Mouse (Mus musculus): ENCODE results near the gene Coq10b. TPM values are rescaled to one million over a fixed set of nuclear protein-coding genes. Genes with fewer than 3 reads are reported as not detected.
"Not testable (repeated sequence)": the region's sequence is repeated elsewhere in the genome, so short reads cannot be mapped to it uniquely, and the experiment has no call there.

The Coq10b gene
- polyA plus RNA-seq, 1 experiment, result 21.2 TPM

GRCm38 (mm10) chr1:55051671-55052070, 899 bp upstream of the Coq10b start:
- no peaks in the 10 kb centered on the region for H3K36me3 ChIP-seq (ENCODE audit: control insufficient read depth, insufficient read depth, low read length, poor library complexity, severe bottlenecking)
- no peaks in the 10 kb centered on the region for H3K9me3 ChIP-seq (replicated peaks; ENCODE audit: control insufficient read depth, insufficient read depth, low read length, poor library complexity, severe bottlenecking)
- no peak overlapping the region for H3K27ac ChIP-seq (ENCODE audit: insufficient read depth, low read length)
- no peaks in the 10 kb centered on the region for H3K4me1 ChIP-seq (ENCODE audit: control insufficient read depth, insufficient read depth, low read length)
- TF ChIP-seq POLR2A (IDR thresholded peaks at IDR 0.05; ENCODE audit: insufficient read depth, low read length) (no peak), CTCF (IDR thresholded peaks at IDR 0.05; ENCODE audit: low read depth, low read length) (no peak), EP300 (IDR thresholded peaks at IDR 0.05; ENCODE audit: insufficient read depth, low read depth, low read length) (no peak)
- H3K27me3 ChIP-seq (ENCODE audit: control insufficient read depth, insufficient read depth, low read length, poor library complexity, severe bottlenecking), result no peaks in the 10 kb centered on the region
- H3K4me3 ChIP-seq (ENCODE audit: low read depth, low read length), result no peak overlapping the region
- H3K9ac ChIP-seq (ENCODE audit: low read depth, poor library complexity, severe bottlenecking), result no peak overlapping the region

GRCm38 (mm10) chr1:55053005-55053404, 435 bp downstream of the Coq10b start:
- H3K27ac ChIP-seq (ENCODE audit: insufficient read depth, low read length), result no peak overlapping the region
- TF ChIP-seq EP300 (IDR thresholded peaks at IDR 0.05; ENCODE audit: insufficient read depth, low read depth, low read length) (no peak), POLR2A (IDR thresholded peaks at IDR 0.05; ENCODE audit: insufficient read depth, low read length) (no peak), CTCF (IDR thresholded peaks at IDR 0.05; ENCODE audit: low read depth, low read length) (no peak)

GRCm38 (mm10) chr1:55053596-55053995, 1.0 kb downstream of the Coq10b start:
- TF ChIP-seq EP300 (IDR thresholded peaks at IDR 0.05; ENCODE audit: insufficient read depth, low read depth, low read length), result no peak
- TF ChIP-seq CTCF (IDR thresholded peaks at IDR 0.05; ENCODE audit: low read depth, low read length), result no peak
- no peak for TF ChIP-seq POLR2A (IDR thresholded peaks at IDR 0.05; ENCODE audit: insufficient read depth, low read length)
- Histone ChIP-seq H3K27me3 (ENCODE audit: control insufficient read depth, insufficient read depth, low read length, poor library complexity, severe bottlenecking) (no peaks in the 10 kb centered on the region), H3K27ac (ENCODE audit: insufficient read depth, low read length) (no peak overlapping the region), H3K9me3 (replicated peaks; ENCODE audit: control insufficient read depth, insufficient read depth, low read length, poor library complexity, severe bottlenecking) (no peaks in the 10 kb centered on the region), H3K36me3 (ENCODE audit: control insufficient read depth, insufficient read depth, low read length, poor library complexity, severe bottlenecking) (no peaks in the 10 kb centered on the region), H3K4me3 (ENCODE audit: low read depth, low read length) (no peak overlapping the region), H3K4me1 (ENCODE audit: control insufficient read depth, insufficient read depth, low read length) (peaks cover 2% of the 10 kb centered on the region), H3K9ac (ENCODE audit: low read depth, poor library complexity, severe bottlenecking) (peak overlapping the region; percentile 80)

More at GRCm38 (mm10) chr1:55053005-55053404, 435 bp downstream of the Coq10b start:
- H3K9ac ChIP-seq (ENCODE audit: low read depth, poor library complexity, severe bottlenecking), result peak overlapping the region; percentile 80
- H3K9me3 ChIP-seq (replicated peaks; ENCODE audit: control insufficient read depth, insufficient read depth, low read length, poor library complexity, severe bottlenecking), result no peaks in the 10 kb centered on the region
- no peaks in the 10 kb centered on the region for H3K27me3 ChIP-seq (ENCODE audit: control insufficient read depth, insufficient read depth, low read length, poor library complexity, severe bottlenecking)
- H3K36me3 ChIP-seq (ENCODE audit: control insufficient read depth, insufficient read depth, low read length, poor library complexity, severe bottlenecking), result no peaks in the 10 kb centered on the region
- peak overlapping the region; percentile 60 for H3K4me3 ChIP-seq (ENCODE audit: low read depth, low read length)
- peaks cover 2% of the 10 kb centered on the region for H3K4me1 ChIP-seq (ENCODE audit: control insufficient read depth, insufficient read depth, low read length)

- H3K9ac ChIP-seq (ENCODE audit: low read depth, poor library complexity, severe bottlenecking), result no peak overlapping the region
- H3K36me3 ChIP-seq (ENCODE audit: control insufficient read depth, insufficient read depth, low read length, poor library complexity, severe bottlenecking), result no peaks in the 10 kb centered on the region
- no peaks in the 10 kb centered on the region for H3K9me3 ChIP-seq (replicated peaks; ENCODE audit: control insufficient read depth, insufficient read depth, low read length, poor library complexity, severe bottlenecking)
- TF ChIP-seq EP300 (IDR thresholded peaks at IDR 0.05; ENCODE audit: insufficient read depth, low read depth, low read length) (no peak), POLR2A (IDR thresholded peaks at IDR 0.05; ENCODE audit: insufficient read depth, low read length) (no peak), CTCF (IDR thresholded peaks at IDR 0.05; ENCODE audit: low read depth, low read length) (no peak)
- peaks cover 2% of the 10 kb centered on the region for H3K4me1 ChIP-seq (ENCODE audit: control insufficient read depth, insufficient read depth, low read length)
- H3K27me3 ChIP-seq (ENCODE audit: control insufficient read depth, insufficient read depth, low read length, poor library complexity, severe bottlenecking), result no peaks in the 10 kb centered on the region
- H3K27ac ChIP-seq (ENCODE audit: insufficient read depth, low read length), result no peak overlapping the region
- no peak overlapping the region for H3K4me3 ChIP-seq (ENCODE audit: low read depth, low read length)
Measured at GRCm38 (mm10) chr1:55055322-55056115, 2.9 kb downstream of the Coq10b start.

- not testable (repeated sequence) for H3K27ac ChIP-seq (ENCODE audit: insufficient read depth, low read length); H3K9me3 ChIP-seq (replicated peaks; ENCODE audit: control insufficient read depth, insufficient read depth, low read length, poor library complexity, severe bottlenecking); H3K4me3 ChIP-seq (ENCODE audit: low read depth, low read length); H3K27me3 ChIP-seq (ENCODE audit: control insufficient read depth, insufficient read depth, low read length, poor library complexity, severe bottlenecking); H3K9ac ChIP-seq (ENCODE audit: low read depth, poor library complexity, severe bottlenecking); H3K4me1 ChIP-seq (ENCODE audit: control insufficient read depth, insufficient read depth, low read length); H3K36me3 ChIP-seq (ENCODE audit: control insufficient read depth, insufficient read depth, low read length, poor library complexity, severe bottlenecking)
Measured at GRCm38 (mm10) chr1:55058383-55058782, 5.8 kb downstream of the Coq10b start.

GRCm38 (mm10) chr1:55061099-55061498, 8.5 kb downstream of the Coq10b start:
- H3K36me3 ChIP-seq (ENCODE audit: control insufficient read depth, insufficient read depth, low read length, poor library complexity, severe bottlenecking), result peaks cover 8% of the 10 kb centered on the region

More at GRCm38 (mm10) chr1:55061099-55061498, 8.5 kb downstream of the Coq10b start:
- Histone ChIP-seq H3K4me3 (ENCODE audit: low read depth, low read length) (no peak overlapping the region), H3K27me3 (ENCODE audit: control insufficient read depth, insufficient read depth, low read length, poor library complexity, severe bottlenecking) (no peaks in the 10 kb centered on the region), H3K4me1 (ENCODE audit: control insufficient read depth, insufficient read depth, low read length) (peaks cover 2% of the 10 kb centered on the region), H3K9me3 (replicated peaks; ENCODE audit: control insufficient read depth, insufficient read depth, low read length, poor library complexity, severe bottlenecking) (no peaks in the 10 kb centered on the region), H3K27ac (ENCODE audit: insufficient read depth, low read length) (no peak overlapping the region), H3K9ac (ENCODE audit: low read depth, poor library complexity, severe bottlenecking) (no peak overlapping the region)
- TF ChIP-seq POLR2A (IDR thresholded peaks at IDR 0.05; ENCODE audit: insufficient read depth, low read length), result no peak
- no peak for TF ChIP-seq EP300 (IDR thresholded peaks at IDR 0.05; ENCODE audit: insufficient read depth, low read depth, low read length)
- TF ChIP-seq CTCF (IDR thresholded peaks at IDR 0.05; ENCODE audit: low read depth, low read length), result no peak
